Mouse (Mus musculus): ENCODE results near the gene Il17rc. TPM values are rescaled to one million over a fixed set of nuclear protein-coding genes. Genes with fewer than 3 reads are reported as not detected.

Il17rc gene
- total RNA-seq, 2 experiments from 2014 or later: 22.7 to 25.4 TPM

Small RNA genes within 50 kb of the gene (microRNA-seq; reads per million reads assigned to microRNA genes)
- gene Gm23365 (not detected), gene Gm24387 (not detected)

Other genes with a start within 250 kb of the Il17rc start
- 10 to 100 TPM; 25.8 to 26.2 TPM for gene Mtmr14, start 233.6 kb upstream of the Il17rc start, total RNA-seq (2021)
- under 1 TPM; 0.45 to 0.62 TPM for gene Cpne9, start 189.1 kb upstream of the Il17rc start, total RNA-seq (2021)
- 10 to 100 TPM; 40.6 to 46.3 TPM for gene Brpf1, start 164.3 kb upstream of the Il17rc start, total RNA-seq (2021)
- gene Ogg1, start 144.5 kb upstream of the Il17rc start, total RNA-seq (2021): 10 to 100 TPM; 14.5 to 18.7 TPM
- 10 to 100 TPM; 54.2 to 58.7 TPM for gene Camk1, start 127.4 kb upstream of the Il17rc start, total RNA-seq (2021)
- gene Tada3, start 93.5 kb upstream of the Il17rc start, total RNA-seq (2021): 10 to 100 TPM; 41.3 to 44.6 TPM
- 100 to 1,000 TPM; 206 to 214 TPM for gene Arpc4, start 93.3 kb upstream of the Il17rc start, total RNA-seq (2021)
- 1 to 10 TPM; 6.9 to 7.7 TPM for gene Ttll3, start 82.2 kb upstream of the Il17rc start, total RNA-seq (2021)
- 10 to 100 TPM; 13.9 to 14.7 TPM for gene Rpusd3, start 52.1 kb upstream of the Il17rc start, total RNA-seq (2021)
- gene Cidec, start 35.7 kb upstream of the Il17rc start, total RNA-seq (2021): 10 to 100 TPM; 49.8 to 62.1 TPM
- gene Jagn1, start 28.9 kb upstream of the Il17rc start, total RNA-seq (2021): 10 to 100 TPM; 47.8 to 49.2 TPM
- 1 to 10 TPM in 1 of 2 experiments, under 1 TPM in 1; 0.90 to 2.5 TPM for gene Il17re, start 12.9 kb upstream of the Il17rc start, total RNA-seq (2021)
- gene Creld1, start 11.9 kb downstream of the Il17rc start, total RNA-seq (2021): 10 to 100 TPM; 40.6 to 44.1 TPM
- 1 to 10 TPM in 1 of 2 experiments, under 1 TPM in 1; 0.59 to 1.3 TPM for gene Prrt3, start 30.5 kb downstream of the Il17rc start, total RNA-seq (2021)
- 10 to 100 TPM; 85.9 to 87.9 TPM for gene Emc3, start 60.2 kb downstream of the Il17rc start, total RNA-seq (2021)
- 1 to 10 TPM; 7.9 to 8.1 TPM for gene Fancd2, start 60.3 kb downstream of the Il17rc start, total RNA-seq (2021)
- gene Fancd2os, start 129.3 kb downstream of the Il17rc start, total RNA-seq (2021): under 1 TPM; 0.37 to 0.67 TPM
- 100 to 1,000 TPM; 194 to 195 TPM for gene Brk1, start 133.3 kb downstream of the Il17rc start, total RNA-seq (2021)
- 10 to 100 TPM; 32.5 to 34.3 TPM for gene Vhl, start 152.5 kb downstream of the Il17rc start, total RNA-seq (2021)
- gene Irak2, start 167.0 kb downstream of the Il17rc start, total RNA-seq (2021): 10 to 100 TPM; 12.5 to 13.2 TPM
- 10 to 100 TPM; 68.2 to 71.2 TPM for gene Tatdn2, start 225.6 kb downstream of the Il17rc start, total RNA-seq (2021)
- 1 to 10 TPM in 1 of 2 experiments, not detected in 1; 6.2 TPM for gene Ghrl, start 248.5 kb downstream of the Il17rc start, total RNA-seq (2021)